8 mouse cellular contexts compared by ENCODE assay signal in genomic region chr12:51692870-51693269, GRCm38 (mm10). TPM values are rescaled to one million over a fixed set of nuclear protein-coding genes. Genes with fewer than 3 reads are reported as not detected.
A peak's percentile ranks its signal among the peaks of the same experiment; 100 is the strongest.
DNase-seq lines count a peak whose midpoint lies in the region; ATAC-seq and TF ChIP-seq lines count a peak whose summit lies in the region.
"Not testable (repeated sequence)": the region's sequence is repeated elsewhere in the genome, so short reads cannot be mapped to it uniquely, and the experiment has no call there.

No protein-coding gene starts in this region.

- not testable (repeated sequence) for H3K36me3 ChIP-seq in C2C12 (ENCODE audit: control insufficient read depth, insufficient read depth); forebrain, embryonic 12.5 days (replicated peaks); heart, embryonic 15.5 days; intestine, postnatal 0 days (ENCODE audit: control insufficient read depth, insufficient read depth); limb, embryonic 14.5 days (ENCODE audit: control insufficient read depth, insufficient read depth, low read length); lung, postnatal 0 days (ENCODE audit: insufficient read depth, low read length); stomach, embryonic 15.5 days

- not testable (repeated sequence) for H3K27ac ChIP-seq in forebrain, embryonic 12.5 days; intestine, postnatal 0 days (ENCODE audit: low read depth, low read length); limb, embryonic 14.5 days (replicated peaks; ENCODE audit: low read depth, low read length)
- peak overlapping the region; percentile 100 for H3K27ac ChIP-seq in heart, embryonic 15.5 days
- H3K27ac ChIP-seq in lung, postnatal 0 days (ENCODE audit: low read length): peak overlapping the region; percentile 100; the same call in 1 of the 2 replicates
- peak overlapping the region; percentile 35; the same call in 1 of the 2 replicates for H3K27ac ChIP-seq in stomach, embryonic 15.5 days

- H3K9ac ChIP-seq in forebrain, embryonic 12.5 days; heart, embryonic 15.5 days; intestine, postnatal 0 days (ENCODE audit: low read depth, low read length); limb, embryonic 14.5 days (ENCODE audit: low read depth, low read length, severe bottlenecking); lung, postnatal 0 days (replicated peaks; ENCODE audit: low read depth); stomach, embryonic 15.5 days: not testable (repeated sequence)

- peaks cover 11% of the 10 kb centered on the region for H3K4me1 ChIP-seq in forebrain, embryonic 12.5 days
- H3K4me1 ChIP-seq in heart, embryonic 15.5 days (replicated peaks): peaks cover 28% of the 10 kb centered on the region
- H3K4me1 ChIP-seq in intestine, postnatal 0 days (replicated peaks; ENCODE audit: control insufficient read depth, insufficient read depth, low read length); limb, embryonic 14.5 days (ENCODE audit: control insufficient read depth, insufficient read depth, low read length); stomach, embryonic 15.5 days: not testable (repeated sequence)
- peaks cover 11% of the 10 kb centered on the region; the same call in 1 of the 2 replicates for H3K4me1 ChIP-seq in lung, postnatal 0 days (ENCODE audit: insufficient read depth, low read depth, low read length)

- H3K9me3 ChIP-seq in forebrain, embryonic 12.5 days; heart, embryonic 15.5 days (replicated peaks); intestine, postnatal 0 days (ENCODE audit: control insufficient read depth); limb, embryonic 14.5 days (ENCODE audit: control insufficient read depth, low read length); lung, postnatal 0 days (ENCODE audit: low read length); stomach, embryonic 15.5 days: not testable (repeated sequence)

- peak overlapping the region; percentile 74 for H3K4me3 ChIP-seq in C2C12 (ENCODE audit: insufficient read depth, poor library complexity, severe bottlenecking)
- not testable (repeated sequence) for H3K4me3 ChIP-seq in forebrain, embryonic 12.5 days (replicated peaks); lung, postnatal 0 days (ENCODE audit: low read depth, low read length)
- peak overlapping the region; percentile 26 for H3K4me3 ChIP-seq in heart, embryonic 15.5 days
- H3K4me3 ChIP-seq in intestine, postnatal 0 days (ENCODE audit: low read depth, low read length): peak overlapping the region; percentile 99; the same call in 1 of the 2 replicates
- H3K4me3 ChIP-seq in limb, embryonic 14.5 days (replicated peaks; ENCODE audit: low read length): peak overlapping the region; percentile 97
- H3K4me3 ChIP-seq in stomach, embryonic 15.5 days (replicated peaks): 0 out of 2 replicates have a peak overlapping the region, but pooled peaks have one; percentile 8

- ATAC-seq in forebrain, embryonic 12.5 days (ENCODE audit: low FRiP score); heart, embryonic 15.5 days (replicated peaks; ENCODE audit: insufficient number of reproducible peaks, insufficient read depth, low FRiP score, low read depth); intestine, postnatal 0 days; limb, embryonic 14.5 days (ENCODE audit: low FRiP score, low read depth); lung, postnatal 0 days; stomach, embryonic 15.5 days (ENCODE audit: insufficient read depth, low FRiP score, low read depth): not testable (repeated sequence)

- H3K4me2 ChIP-seq in forebrain, embryonic 12.5 days: peak overlapping the region; percentile 75; the same call in 1 of the 2 replicates
- peak overlapping the region; percentile 58 for H3K4me2 ChIP-seq in heart, embryonic 15.5 days
- peak overlapping the region; percentile 66; the same call in 1 of the 2 replicates for H3K4me2 ChIP-seq in intestine, postnatal 0 days (replicated peaks; ENCODE audit: low read depth)
- H3K4me2 ChIP-seq in limb, embryonic 14.5 days (replicated peaks; ENCODE audit: low read depth, low read length, severe bottlenecking): peak overlapping the region; percentile 53
- 0 out of 2 replicates have a peak overlapping the region, but pooled peaks have one; percentile 73 for H3K4me2 ChIP-seq in lung, postnatal 0 days (replicated peaks; ENCODE audit: low read depth, low read length)
- H3K4me2 ChIP-seq in stomach, embryonic 15.5 days: peak overlapping the region; percentile 27; the same call in 1 of the 2 replicates

- not testable (repeated sequence) for TF ChIP-seq EP300 in lung, postnatal 0 days (IDR thresholded peaks at IDR 0.05)

- peaks cover 32% of the 10 kb centered on the region for H3K79me3 ChIP-seq in C2C12 (ENCODE audit: low read depth)

- peaks cover 58% of the 10 kb centered on the region for H3K79me2 ChIP-seq in C2C12 (ENCODE audit: control insufficient read depth, insufficient read depth)

- not testable (repeated sequence) for TF ChIP-seq CTCF in C2C12 (IDR thresholded peaks at IDR 0.05; ENCODE audit: control insufficient read depth, insufficient read depth, insufficient read length); intestine, postnatal 0 days (IDR thresholded peaks at IDR 0.05; ENCODE audit: low read depth); lung, postnatal 0 days (IDR thresholded peaks at IDR 0.05)

- peak; percentile 25 for DNase-seq in cerebellum, adult 8-10 months
- not testable (repeated sequence) for DNase-seq in limb, embryonic 14.5 days (ENCODE audit: low spot score); lung, postnatal 0 days (ENCODE audit: low spot score)

- H3K27me3 ChIP-seq in C2C12 (ENCODE audit: control insufficient read depth, insufficient read depth, insufficient read length); forebrain, embryonic 12.5 days; heart, embryonic 15.5 days; intestine, postnatal 0 days (replicated peaks; ENCODE audit: control insufficient read depth, insufficient read depth, low read length); limb, embryonic 14.5 days (ENCODE audit: control insufficient read depth, insufficient read depth, low read length); lung, postnatal 0 days (replicated peaks; ENCODE audit: insufficient read depth, low read length); stomach, embryonic 15.5 days (replicated peaks): not testable (repeated sequence)

- 84% methylated on average over 10 of the region's 10 CpGs for WGBS in forebrain, embryonic 12.5 days
- 72% methylated on average over 10 of the region's 10 CpGs for WGBS in heart, embryonic 15.5 days
- 69% methylated on average over 10 of the region's 10 CpGs for WGBS in intestine, postnatal 0 days
- WGBS in limb, embryonic 14.5 days: 73% methylated on average over 10 of the region's 10 CpGs
- 73% methylated on average over 10 of the region's 10 CpGs for WGBS in lung, postnatal 0 days
- 76% methylated on average over 10 of the region's 10 CpGs for WGBS in stomach, embryonic 15.5 days

- TF ChIP-seq POLR2A in limb, embryonic 14.5 days (IDR thresholded peaks at IDR 0.05; ENCODE audit: borderline replicate concordance, extremely low read depth, insufficient read depth, insufficient read length): not testable (repeated sequence)

- not testable (repeated sequence) for H3ac ChIP-seq in C2C12 (ENCODE audit: control insufficient read depth, insufficient read length, low read depth)

RNA-seq across cellular contexts. Expression of gene Strn3, which starts 1.2 kb away (rescaled TPM):
- polyA plus RNA-seq in C2C12 (2012; fragmentation: generic; extraction: Trizol): 20.5 TPM
- 57.3 and 63.5 TPM in 2 replicates for polyA plus RNA-seq in forebrain, embryonic 12.5 days (2016; fragmentation: Nextera tagmentation; extraction: Ambion mirVana)
- polyA plus RNA-seq in heart, embryonic 15.5 days (2015; fragmentation: Nextera tagmentation; extraction: Ambion mirVana): 34.9 and 38.4 TPM in 2 replicates
- 22.2 and 22.9 TPM in 2 replicates for polyA plus RNA-seq in intestine, postnatal 0 days (2015; fragmentation: Nextera tagmentation; extraction: Ambion mirVana)
- 61.0 and 67.4 TPM in 2 replicates for polyA plus RNA-seq in limb, embryonic 14.5 days (2012; rRNA removed)
- polyA plus RNA-seq in limb, embryonic 14.5 days (2014; fragmentation: Nextera tagmentation; extraction: Ambion mirVana): 73.3 and 75.3 TPM in 2 replicates
- 34.2 and 34.8 TPM in 2 replicates for polyA plus RNA-seq in lung, postnatal 0 days (2015; fragmentation: Nextera tagmentation; extraction: Ambion mirVana)
- 38.9 and 40.6 TPM in 2 replicates for polyA plus RNA-seq in stomach, embryonic 15.5 days (2015; fragmentation: Nextera tagmentation; extraction: Ambion mirVana)

RNA-seq across cellular contexts. Expression of gene Ap4s1, which starts 2.0 kb away (rescaled TPM):
- polyA plus RNA-seq in C2C12 (2012; fragmentation: generic; extraction: Trizol): 10.8 TPM
- 50.8 and 52.6 TPM in 2 replicates for polyA plus RNA-seq in forebrain, embryonic 12.5 days (2016; fragmentation: Nextera tagmentation; extraction: Ambion mirVana)
- polyA plus RNA-seq in heart, embryonic 15.5 days (2015; fragmentation: Nextera tagmentation; extraction: Ambion mirVana): 32.7 and 37.5 TPM in 2 replicates
- polyA plus RNA-seq in intestine, postnatal 0 days (2015; fragmentation: Nextera tagmentation; extraction: Ambion mirVana): 24.0 and 25.7 TPM in 2 replicates
- 15.1 and 18.5 TPM in 2 replicates for polyA plus RNA-seq in limb, embryonic 14.5 days (2012; rRNA removed)
- 32.8 and 34.6 TPM in 2 replicates for polyA plus RNA-seq in limb, embryonic 14.5 days (2014; fragmentation: Nextera tagmentation; extraction: Ambion mirVana)
- 30.8 and 35.1 TPM in 2 replicates for polyA plus RNA-seq in lung, postnatal 0 days (2015; fragmentation: Nextera tagmentation; extraction: Ambion mirVana)
- polyA plus RNA-seq in stomach, embryonic 15.5 days (2015; fragmentation: Nextera tagmentation; extraction: Ambion mirVana): 27.7 and 31.3 TPM in 2 replicates
